Mouse (Mus musculus): ENCODE results near the gene Spaca3. TPM values are rescaled to one million over a fixed set of nuclear protein-coding genes. Genes with fewer than 3 reads are reported as not detected.
A peak's percentile ranks its signal among the peaks of the same experiment; 100 is the strongest.

The Spaca3 gene
- not detected in 2 replicates for total RNA-seq (2014; rRNA removed)
- not detected in 2 replicates for polyA plus RNA-seq (2015; fragmentation: Nextera tagmentation; extraction: Ambion mirVana)

DNA sequence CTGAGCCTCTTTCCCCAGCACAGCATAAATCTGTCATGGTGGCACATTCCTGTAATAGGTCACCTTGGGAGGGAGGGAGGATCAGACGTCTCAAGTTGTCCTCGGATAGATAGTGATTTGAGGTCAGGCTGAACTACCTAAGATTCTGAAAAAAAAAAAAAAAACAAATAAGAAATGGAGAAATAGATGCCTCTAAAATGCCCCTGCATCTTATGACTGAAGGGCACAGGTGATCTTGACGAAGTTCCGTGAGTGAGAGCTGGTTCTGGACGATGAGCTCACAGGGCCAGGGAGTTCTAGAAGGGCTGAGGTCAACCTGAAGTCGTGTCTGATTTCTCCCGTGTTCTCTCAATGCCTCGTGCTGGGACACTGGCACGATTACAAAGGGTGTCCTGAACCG lies at the start of gene Spaca3:
Gene Spaca3 (plus strand): TSS at position 301 of the 400 bp plus-strand sequence.
- H3K4me3 ChIP-seq (ENCODE audit: low read depth, low read length): no peak within 1 kb of the TSS
- WGBS: 78% methylated on average over 10 of the region's 10 CpGs
- H3K4me1 ChIP-seq (ENCODE audit: insufficient read depth): peaks cover 3% of the 10 kb centered on the region; the same call in 1 of the 2 replicates
- H3K36me3 ChIP-seq (ENCODE audit: insufficient read depth): no peaks in the 10 kb centered on the region
- no peaks in the 10 kb centered on the region for H3K27me3 ChIP-seq (ENCODE audit: insufficient read depth, low read length)
- H3K27ac ChIP-seq (ENCODE audit: low read depth, low read length): no peak within 1 kb of the TSS
- ATAC-seq: no peak
- H3K9ac ChIP-seq: no peak within 1 kb of the TSS
- no peaks in the 10 kb centered on the region for H3K9me3 ChIP-seq (ENCODE audit: low read length)
- H3K4me2 ChIP-seq (ENCODE audit: low read depth): no peak within 1 kb of the TSS
- TF ChIP-seq CTCF (IDR thresholded peaks at IDR 0.05; ENCODE audit: low read depth): no peak
- no peak for DNase-seq

DNA sequence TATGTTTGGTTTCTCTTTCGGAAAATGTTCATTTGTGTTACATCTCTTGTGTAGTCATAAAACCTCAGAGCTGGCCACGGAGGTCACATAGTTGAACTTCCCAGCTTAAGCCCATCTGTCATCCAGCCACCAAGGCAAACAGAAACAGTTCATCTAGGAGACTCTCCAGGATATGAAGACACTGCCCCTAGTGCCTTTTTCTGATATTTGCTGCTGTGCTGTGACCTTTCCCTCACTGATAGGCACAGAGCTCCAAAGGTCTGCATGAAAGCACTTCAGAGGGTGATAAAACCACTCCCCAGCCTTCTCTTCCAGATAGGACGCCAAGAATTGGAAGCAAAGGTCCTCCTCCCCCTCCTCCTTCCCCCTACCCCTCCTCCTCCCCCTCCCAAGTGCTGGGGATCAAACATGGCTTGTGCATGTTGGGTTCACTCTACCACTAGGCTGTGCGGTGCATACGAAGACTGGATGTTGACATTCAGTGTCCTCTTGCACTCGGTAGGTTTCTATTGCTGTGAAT lies 49.6 kb upstream of the Spaca3 start:
- Histone ChIP-seq H3K36me3 (ENCODE audit: insufficient read depth) (no peaks in the 10 kb centered on the region), H3K27me3 (ENCODE audit: insufficient read depth, low read length) (no peaks in the 10 kb centered on the region), H3K4me1 (ENCODE audit: insufficient read depth) (peaks cover 11% of the 10 kb centered on the region), H3K9ac (no peak overlapping the region), H3K4me3 (ENCODE audit: low read depth, low read length) (no peak overlapping the region), H3K4me2 (ENCODE audit: low read depth) (no peak overlapping the region), H3K27ac (ENCODE audit: low read depth, low read length) (no peak overlapping the region), H3K9me3 (ENCODE audit: low read length) (no peaks in the 10 kb centered on the region)
- DNase-seq (no peak), ATAC-seq (no peak)
- TF ChIP-seq CTCF (IDR thresholded peaks at IDR 0.05; ENCODE audit: low read depth): peak; percentile 21; the same call in 1 of the 2 replicates
- WGBS: 72% methylated on average over 6 of the region's 6 CpGs

DNA sequence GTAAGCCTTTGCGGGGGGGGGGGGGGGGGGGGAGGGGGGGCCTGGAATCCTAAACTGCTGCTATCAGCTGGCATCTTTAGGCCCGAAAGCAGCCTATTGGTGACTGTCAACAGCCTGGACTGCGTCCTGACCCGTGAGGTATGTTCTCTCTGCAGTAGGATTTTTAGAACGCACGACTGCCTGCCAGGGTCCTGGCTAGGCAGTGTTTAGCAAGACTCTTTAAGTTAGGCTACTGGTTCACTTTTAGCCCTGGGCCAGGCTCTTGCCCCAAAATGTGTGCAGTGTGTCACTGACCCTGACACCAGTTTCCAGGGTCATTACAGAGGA lies 48.5 kb upstream of the Spaca3 start:
- peak; percentile 18; the same call in 1 of the 2 replicates for ATAC-seq
- Histone ChIP-seq H3K36me3 (ENCODE audit: insufficient read depth) (no peaks in the 10 kb centered on the region), H3K27ac (ENCODE audit: low read depth, low read length) (no peak overlapping the region; the same call in 1 of the 2 replicates), H3K4me1 (ENCODE audit: insufficient read depth) (peaks cover 11% of the 10 kb centered on the region), H3K9ac (peak overlapping the region; percentile 53; the same call in 1 of the 2 replicates), H3K27me3 (ENCODE audit: insufficient read depth, low read length) (no peaks in the 10 kb centered on the region), H3K4me2 (ENCODE audit: low read depth) (peak overlapping the region; percentile 96), H3K9me3 (ENCODE audit: low read length) (no peaks in the 10 kb centered on the region), H3K4me3 (ENCODE audit: low read depth, low read length) (peak overlapping the region; percentile 50; the same call in 1 of the 2 replicates)
- DNase-seq: no peak
- TF ChIP-seq CTCF (IDR thresholded peaks at IDR 0.05; ENCODE audit: low read depth): no peak
- WGBS: 45% methylated on average over 6 of the region's 6 CpGs

DNA sequence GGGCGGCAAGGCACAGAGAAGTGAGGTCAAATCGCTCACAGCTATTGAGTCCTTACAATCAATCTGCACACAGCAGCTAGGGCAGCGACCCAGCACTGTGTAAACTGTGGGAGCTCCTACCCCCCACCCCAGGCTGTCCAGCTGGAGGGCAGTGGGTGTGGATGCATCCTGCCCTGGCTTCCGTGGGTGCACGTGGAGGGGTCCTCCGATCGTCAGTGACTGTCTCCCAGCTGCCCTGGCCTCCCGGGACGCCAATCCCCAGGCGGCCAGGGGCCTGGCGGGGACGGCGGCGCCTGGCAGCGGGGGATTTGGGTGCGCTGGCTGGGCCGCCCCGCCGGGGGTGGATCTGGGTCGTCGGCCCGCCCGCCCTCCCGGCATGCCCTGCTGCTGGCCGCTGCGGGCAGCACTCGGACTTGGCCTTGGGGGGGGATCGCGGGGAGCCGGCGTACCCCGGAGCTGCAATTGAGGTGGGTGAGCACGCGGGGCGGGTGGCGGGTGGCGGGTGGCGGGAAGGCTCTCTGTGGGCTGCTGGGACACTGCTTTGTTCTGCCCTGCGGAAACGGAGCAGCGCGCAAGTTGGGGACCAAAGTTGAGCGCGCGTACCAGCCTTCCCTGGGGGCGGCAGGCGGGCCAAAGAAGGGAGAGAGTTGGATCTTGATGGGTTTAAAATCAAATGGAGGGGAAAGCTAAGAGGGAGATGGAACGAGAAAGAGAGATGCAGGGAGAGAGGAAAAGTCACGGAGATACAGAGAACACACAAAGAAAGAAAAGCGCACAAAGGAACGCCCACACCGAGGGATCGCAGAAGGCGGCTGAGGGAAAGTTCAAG lies 48.0 kb upstream of the Spaca3 start, which contains the start of gene Tmem98:
Gene Tmem98 (plus strand): TSS at position 183 of the 829 bp plus-strand sequence.
- no peaks in the 10 kb centered on the region for H3K9me3 ChIP-seq (ENCODE audit: low read length)
- H3K9ac ChIP-seq: peak within 1 kb of the TSS; percentile 53
- H3K36me3 ChIP-seq (ENCODE audit: insufficient read depth): no peaks in the 10 kb centered on the region
- peak within 1 kb of the TSS; percentile 50 for H3K4me3 ChIP-seq (ENCODE audit: low read depth, low read length)
- WGBS: 1% methylated on average over 54 of the region's 54 CpGs
- H3K27me3 ChIP-seq (ENCODE audit: insufficient read depth, low read length): no peaks in the 10 kb centered on the region
- peaks cover 11% of the 10 kb centered on the region for H3K4me1 ChIP-seq (ENCODE audit: insufficient read depth)
- no peak for TF ChIP-seq CTCF (IDR thresholded peaks at IDR 0.05; ENCODE audit: low read depth)
- peak within 1 kb of the TSS; percentile 96 for H3K4me2 ChIP-seq (ENCODE audit: low read depth)
- ATAC-seq (peak; percentile 77), DNase-seq (peak; percentile 31)
- H3K27ac ChIP-seq (ENCODE audit: low read depth, low read length): no peak within 1 kb of the TSS; the same call in 1 of the 2 replicates

DNA sequence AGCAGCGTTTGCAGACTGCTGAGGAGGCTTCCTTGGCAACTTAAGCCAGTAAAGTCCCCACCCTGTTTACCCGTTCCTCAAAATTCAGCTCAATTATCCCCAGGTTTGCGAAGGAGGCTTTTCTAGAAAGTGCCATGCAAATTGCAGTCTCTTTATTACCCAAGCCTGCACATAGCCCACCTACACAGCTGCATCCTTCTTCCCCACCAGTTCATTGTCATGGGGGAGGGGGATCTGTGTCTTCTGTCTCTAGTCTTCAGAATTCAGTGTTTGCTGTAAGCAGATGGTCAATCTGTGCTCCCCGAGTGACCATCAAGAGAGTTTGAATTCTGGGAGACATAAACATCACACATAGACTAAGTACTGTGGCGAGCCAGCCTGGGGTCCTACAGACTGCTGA lies 47.0 kb upstream of the Spaca3 start:
- Histone ChIP-seq H3K4me3 (ENCODE audit: low read depth, low read length) (peak overlapping the region; percentile 50), H3K4me2 (ENCODE audit: low read depth) (peak overlapping the region; percentile 96), H3K4me1 (ENCODE audit: insufficient read depth) (peaks cover 11% of the 10 kb centered on the region), H3K9ac (peak overlapping the region; percentile 53; the same call in 1 of the 2 replicates), H3K36me3 (ENCODE audit: insufficient read depth) (no peaks in the 10 kb centered on the region), H3K27ac (ENCODE audit: low read depth, low read length) (no peak overlapping the region), H3K9me3 (ENCODE audit: low read length) (no peaks in the 10 kb centered on the region), H3K27me3 (ENCODE audit: insufficient read depth, low read length) (no peaks in the 10 kb centered on the region)
- ATAC-seq (no peak), DNase-seq (peak; percentile 15)
- no peak for TF ChIP-seq CTCF (IDR thresholded peaks at IDR 0.05; ENCODE audit: low read depth)
- 20% methylated on average over 5 of the region's 5 CpGs for WGBS

DNA sequence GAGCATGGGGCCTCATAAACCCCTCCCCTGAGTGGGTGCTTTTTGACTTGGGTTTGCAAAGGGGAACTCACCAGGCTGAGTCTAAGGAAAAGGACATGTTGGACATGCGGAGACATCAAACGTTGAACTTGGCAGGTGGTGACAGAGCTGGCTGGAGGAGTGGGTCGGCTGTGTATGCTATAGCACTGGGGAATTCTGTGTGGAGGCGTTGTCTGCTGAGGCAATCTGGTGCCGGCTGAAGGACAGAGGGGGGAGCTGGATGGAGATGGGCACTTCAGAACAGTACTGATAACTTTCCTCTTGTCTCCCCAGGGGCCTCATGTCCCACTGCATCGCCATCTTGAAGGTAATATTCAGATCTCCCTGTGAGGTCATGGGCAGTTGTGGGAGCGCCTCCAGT lies 42.8 kb upstream of the Spaca3 start:
- 84% methylated on average over 7 of the region's 7 CpGs for WGBS
- no peak overlapping the region for H3K4me3 ChIP-seq (ENCODE audit: low read depth, low read length)
- TF ChIP-seq CTCF (IDR thresholded peaks at IDR 0.05; ENCODE audit: low read depth): no peak
- H3K4me1 ChIP-seq (ENCODE audit: insufficient read depth): peaks cover 6% of the 10 kb centered on the region
- H3K9ac ChIP-seq: no peak overlapping the region
- no peaks in the 10 kb centered on the region for H3K36me3 ChIP-seq (ENCODE audit: insufficient read depth)
- H3K27me3 ChIP-seq (ENCODE audit: insufficient read depth, low read length): no peaks in the 10 kb centered on the region
- no peak for ATAC-seq
- DNase-seq: no peak
- H3K4me2 ChIP-seq (ENCODE audit: low read depth): no peak overlapping the region
- no peaks in the 10 kb centered on the region for H3K9me3 ChIP-seq (ENCODE audit: low read length)
- no peak overlapping the region for H3K27ac ChIP-seq (ENCODE audit: low read depth, low read length)

Data from forebrain, postnatal 0 days (tissue).